Mouse (Mus musculus) neural tube, embryonic 13.5 days (tissue): ENCODE results near the gene Sorbs1. TPM values are rescaled to one million over a fixed set of nuclear protein-coding genes. Genes with fewer than 3 reads are reported as not detected.

Experiments
- ATAC-seq: fragments of 200-750 bp; cut with Nextera tagmentation; 2 replicates; pipeline ENCODE4 v1.8.0; 2017; ENCODE audit warnings: low read depth, mild to moderate bottlenecking, moderate TSS enrichment, moderate library complexity
- H3K27ac ChIP-seq: fragments of 300-500 bp; sonication (generic); replicated peaks from 2 replicates; pipeline ENCODE4 v1.5.1; 2015; ENCODE audit warnings: moderate library complexity, mild to moderate bottlenecking, inconsistent platforms
- H3K27me3 ChIP-seq: fragments of 300-500 bp; sonication (generic); 2 replicates; pipeline ENCODE4 v1.6.1; 2015; ENCODE audit warnings: mild to moderate bottlenecking, inconsistent platforms
- H3K36me3 ChIP-seq: fragments of 300-500 bp; sonication (generic); 2 replicates; pipeline ENCODE4 v1.6.1; 2015; ENCODE audit warnings: mild to moderate bottlenecking, inconsistent platforms
- H3K4me1 ChIP-seq: fragments of 300-500 bp; sonication (generic); replicated peaks from 2 replicates; pipeline ENCODE4 v1.6.1; 2015; ENCODE audit warnings: inconsistent platforms
- H3K4me2 ChIP-seq: fragments of 300-500 bp; sonication (generic); 2 replicates; pipeline ENCODE4 v1.6.1; 2015; ENCODE audit warnings: inconsistent platforms, mild to moderate bottlenecking, moderate library complexity
- H3K4me3 ChIP-seq: fragments of 300-500 bp; sonication (generic); 2 replicates; pipeline ENCODE4 v1.5.1; 2015; ENCODE audit warnings: mild to moderate bottlenecking, inconsistent platforms
- H3K9ac ChIP-seq: fragments of 300-500 bp; sonication (generic); 2 replicates; pipeline ENCODE4 v1.6.1; 2015; ENCODE audit warnings: moderate library complexity, mild to moderate bottlenecking, inconsistent platforms
- H3K9me3 ChIP-seq: fragments of 300-500 bp; sonication (generic); 2 replicates; pipeline ENCODE4 v1.6.1; 2016; ENCODE audit warnings: inconsistent platforms
- WGBS: fragments of 180-500 bp; shearing (Covaris S2); methylation state at CpG from one replicate; pipeline ENCODE4 v1.1.7; 2015; 5-methylcytosine and 5-hydroxymethylcytosine counted together
- polyA plus RNA-seq: library from polyadenylated mRNA; unstranded; fragments of >200 nt; fragmentation: Nextera tagmentation; extraction: Ambion mirVana; gene quantifications from 2 replicates; pipeline ENCODE4 v1.2.1, GENCODE M21; 2015

Gene Sorbs1
- polyA plus RNA-seq, 1 experiment from 2014 or later: 105 TPM

DNA sequence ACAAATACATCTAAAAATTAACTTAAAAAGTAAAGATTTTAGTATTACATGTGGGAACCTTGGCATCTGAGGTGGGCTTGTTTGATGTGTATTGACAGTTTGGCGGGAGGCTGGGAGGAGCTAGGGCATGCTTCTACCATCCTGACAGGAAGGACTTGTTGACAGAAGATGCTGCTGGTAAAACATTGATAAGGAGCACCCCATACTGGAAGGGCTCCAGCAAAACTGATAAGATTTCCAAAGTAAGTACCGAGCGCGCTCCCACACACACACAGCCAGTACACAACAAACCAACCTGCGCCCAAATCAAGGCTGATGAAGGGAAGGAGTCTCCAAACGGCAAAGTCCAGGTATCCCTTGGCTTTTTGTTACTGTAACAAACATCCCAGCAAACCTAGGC is 22.9 kb upstream of the Sorbs1 start:
- Histone ChIP-seq H3K4me2 (no peak overlapping the region), H3K4me3 (no peak overlapping the region), H3K27me3 (no peaks in the 10 kb centered on the region), H3K4me1 (no peaks in the 10 kb centered on the region), H3K27ac (no peak overlapping the region), H3K9me3 (no peaks in the 10 kb centered on the region; the same call in 1 of the 2 replicates), H3K9ac (no peak overlapping the region), H3K36me3 (no peaks in the 10 kb centered on the region)
- ATAC-seq: no peak
- WGBS: 95% methylated on average over 6 of the region's 6 CpGs

DNA sequence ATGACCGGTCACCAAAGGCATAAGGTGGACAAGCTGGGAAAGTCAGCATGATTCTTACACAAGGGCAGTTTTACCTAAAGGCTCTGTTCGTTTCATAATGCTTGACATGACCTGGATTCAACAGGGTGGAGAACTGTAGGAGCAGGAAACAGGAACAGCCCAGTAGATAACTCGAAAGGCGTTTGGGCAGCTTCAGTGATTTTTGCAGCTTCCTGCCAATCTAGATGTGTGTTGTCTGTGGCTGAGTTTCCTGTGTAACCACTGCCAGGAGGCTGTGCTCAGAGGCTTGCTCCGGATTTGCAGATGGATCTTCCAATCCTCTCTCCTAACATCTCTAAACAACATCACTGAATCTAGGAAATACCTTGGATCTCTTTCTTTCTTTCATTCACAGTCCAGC is 18.9 kb upstream of the Sorbs1 start:
- Histone ChIP-seq H3K27ac (no peak overlapping the region), H3K27me3 (no peaks in the 10 kb centered on the region), H3K4me3 (no peak overlapping the region), H3K36me3 (no peaks in the 10 kb centered on the region), H3K9me3 (no peaks in the 10 kb centered on the region), H3K9ac (no peak overlapping the region), H3K4me1 (no peaks in the 10 kb centered on the region), H3K4me2 (no peak overlapping the region)
- WGBS: 85% methylated on average over 5 of the region's 5 CpGs
- no peak for ATAC-seq

DNA sequence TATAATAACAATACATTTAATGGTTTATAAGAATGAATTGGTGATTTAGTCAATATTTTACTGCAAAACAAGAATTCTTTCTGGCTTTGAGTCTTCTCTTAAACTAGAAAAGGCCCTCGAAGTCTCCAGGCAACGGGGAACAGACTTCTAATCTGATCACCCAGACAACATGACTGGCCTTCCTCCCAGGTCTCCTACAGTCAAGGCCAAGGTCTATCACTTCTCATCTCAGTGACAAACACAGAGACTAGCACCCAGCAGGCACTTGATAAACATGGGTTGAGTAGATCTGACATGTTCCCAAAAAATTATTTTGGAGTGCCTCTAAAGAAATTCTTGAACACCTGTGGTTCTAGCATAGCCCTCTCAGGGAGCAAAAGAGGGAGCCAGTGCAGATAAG is 16.7 kb upstream of the Sorbs1 start:
- 92% methylated on average over 2 of the region's 2 CpGs for WGBS
- no peak overlapping the region for H3K9ac ChIP-seq
- no peaks in the 10 kb centered on the region for H3K9me3 ChIP-seq
- no peaks in the 10 kb centered on the region for H3K36me3 ChIP-seq
- H3K4me1 ChIP-seq: no peaks in the 10 kb centered on the region
- H3K27ac ChIP-seq: no peak overlapping the region
- H3K4me3 ChIP-seq: no peak overlapping the region
- H3K4me2 ChIP-seq: no peak overlapping the region
- ATAC-seq: no peak
- H3K27me3 ChIP-seq: no peaks in the 10 kb centered on the region

GRCm38 (mm10) chr19:40528254-40528653 is 14.7 kb upstream of the Sorbs1 start:
- H3K4me1 ChIP-seq: no peaks in the 10 kb centered on the region
- no peak for ATAC-seq
- H3K9me3 ChIP-seq: no peaks in the 10 kb centered on the region
- H3K27ac ChIP-seq: no peak overlapping the region
- no peaks in the 10 kb centered on the region for H3K36me3 ChIP-seq
- no peak overlapping the region for H3K9ac ChIP-seq
- H3K4me3 ChIP-seq: no peak overlapping the region
- no peaks in the 10 kb centered on the region for H3K27me3 ChIP-seq
- H3K4me2 ChIP-seq: no peak overlapping the region

DNA sequence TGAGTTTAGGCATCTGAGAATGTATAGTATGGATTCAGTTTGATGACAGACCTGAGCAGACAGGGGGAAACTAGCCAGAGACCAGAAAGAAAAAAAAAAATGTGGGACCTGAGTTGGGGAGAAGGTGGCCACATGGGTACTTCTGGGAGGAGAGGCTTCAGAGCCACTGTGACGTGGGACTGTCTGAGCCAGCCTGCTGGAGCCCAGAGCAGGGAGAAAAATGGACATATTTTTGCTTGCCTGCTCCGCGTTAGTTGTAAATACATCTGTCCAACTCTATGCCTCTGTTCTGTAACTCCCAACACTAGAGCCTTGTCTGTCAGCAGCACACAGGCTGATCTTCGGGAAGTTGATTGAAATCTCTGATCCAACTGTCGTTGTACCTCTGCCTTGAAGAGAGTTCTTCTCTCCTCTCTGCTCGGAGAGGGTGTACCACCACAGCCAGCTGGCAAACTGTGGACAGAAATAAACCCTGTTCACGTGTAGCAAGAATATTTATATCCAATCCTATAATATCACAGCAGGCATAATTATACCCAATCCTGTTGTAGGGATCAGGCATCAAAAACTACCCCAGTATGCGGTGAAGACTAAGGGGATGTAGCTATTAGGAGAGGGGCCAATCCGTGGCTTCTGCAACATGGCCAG is 12.9 kb upstream of the Sorbs1 start:
- H3K9me3 ChIP-seq: no peaks in the 10 kb centered on the region
- H3K4me2 ChIP-seq: no peak overlapping the region
- 80% methylated on average over 9 of the region's 9 CpGs for WGBS
- no peaks in the 10 kb centered on the region for H3K36me3 ChIP-seq
- H3K4me3 ChIP-seq: no peak overlapping the region
- no peak overlapping the region for H3K27ac ChIP-seq
- no peak overlapping the region for H3K9ac ChIP-seq
- ATAC-seq: no peak
- H3K4me1 ChIP-seq: no peaks in the 10 kb centered on the region
- no peaks in the 10 kb centered on the region for H3K27me3 ChIP-seq

DNA sequence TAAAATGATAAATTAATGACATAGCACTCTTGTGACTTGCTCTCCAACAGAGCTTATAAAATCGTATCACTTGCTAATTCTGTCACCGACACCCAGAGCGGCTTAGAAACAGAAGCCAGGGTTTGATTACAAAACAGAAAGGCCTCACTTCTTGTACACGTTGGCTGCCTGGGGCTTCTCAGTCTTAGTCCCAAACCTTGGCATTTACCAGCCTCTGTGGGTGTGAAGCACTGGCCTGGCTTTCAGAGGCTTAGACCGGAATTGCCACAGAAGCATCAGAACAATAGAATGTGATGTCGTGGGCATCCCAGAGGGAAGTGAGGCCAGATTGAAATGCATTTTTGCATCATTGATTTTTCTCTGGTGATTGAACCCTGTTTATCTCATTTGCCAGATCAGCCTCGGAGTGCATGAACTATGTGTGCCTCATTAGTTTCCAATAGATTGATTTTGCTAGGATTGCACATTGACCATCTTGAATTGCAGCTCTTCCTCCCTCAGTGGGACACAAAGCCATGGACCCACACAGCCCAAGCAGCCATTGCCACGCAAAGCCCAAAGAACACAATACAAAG is 9.9 kb upstream of the Sorbs1 start:
- no peak overlapping the region for H3K4me3 ChIP-seq
- 63% methylated on average over 8 of the region's 8 CpGs for WGBS
- no peaks in the 10 kb centered on the region for H3K27me3 ChIP-seq
- ATAC-seq: no peak
- no peaks in the 10 kb centered on the region for H3K9me3 ChIP-seq
- no peaks in the 10 kb centered on the region for H3K4me1 ChIP-seq
- H3K9ac ChIP-seq: no peak overlapping the region
- H3K36me3 ChIP-seq: no peaks in the 10 kb centered on the region
- H3K27ac ChIP-seq: peak overlapping the region; percentile 29; the same call in 1 of the 2 replicates
- H3K4me2 ChIP-seq: no peak overlapping the region

DNA sequence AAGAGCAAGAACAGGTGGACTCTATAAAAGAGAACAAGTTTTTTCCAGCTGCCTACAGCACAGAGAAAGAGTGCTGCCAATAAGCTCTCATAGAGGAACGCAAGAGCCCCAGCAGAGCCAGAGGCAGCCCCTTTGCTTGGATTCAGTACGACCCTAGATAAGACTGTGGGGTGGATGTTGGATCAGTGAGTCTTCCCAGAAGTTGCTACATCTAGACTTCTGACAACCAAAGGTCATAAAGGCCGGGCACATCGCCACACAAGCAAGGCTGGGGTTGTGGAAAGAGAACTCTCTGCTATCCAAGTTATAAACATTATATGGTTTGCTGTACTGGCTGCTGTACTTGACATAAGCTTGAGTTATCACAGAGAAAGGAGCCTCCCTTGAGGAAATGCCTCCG is 6.8 kb upstream of the Sorbs1 start:
- no peak overlapping the region for H3K4me3 ChIP-seq
- no peaks in the 10 kb centered on the region for H3K36me3 ChIP-seq
- no peaks in the 10 kb centered on the region for H3K9me3 ChIP-seq
- ATAC-seq: no peak
- H3K9ac ChIP-seq: no peak overlapping the region
- 88% methylated on average over 5 of the region's 5 CpGs for WGBS
- H3K4me2 ChIP-seq: no peak overlapping the region
- H3K4me1 ChIP-seq: no peaks in the 10 kb centered on the region
- no peak overlapping the region for H3K27ac ChIP-seq
- no peaks in the 10 kb centered on the region for H3K27me3 ChIP-seq

DNA sequence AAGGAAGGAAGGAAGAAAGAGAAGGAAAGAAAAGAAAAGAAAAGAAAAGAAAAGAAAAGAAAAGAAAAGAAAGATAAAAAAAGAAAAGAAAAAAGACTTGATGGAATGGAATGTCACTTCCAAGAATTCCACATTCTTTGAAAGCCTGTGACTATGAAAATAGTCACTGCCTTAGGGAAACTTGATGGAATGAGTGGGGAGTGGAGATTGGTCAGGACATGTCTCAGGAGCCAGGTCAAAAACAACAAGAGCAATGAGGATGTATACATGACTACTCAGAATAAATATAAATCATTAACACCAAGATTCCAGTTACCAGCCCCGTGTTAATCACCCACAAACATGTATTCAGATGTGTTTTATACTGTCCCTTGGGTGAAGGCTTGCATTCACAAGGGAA is 5.1 kb upstream of the Sorbs1 start:
- 72% methylated on average over 1 of the region's 1 CpGs for WGBS
- H3K4me3 ChIP-seq: no peak overlapping the region
- no peaks in the 10 kb centered on the region for H3K36me3 ChIP-seq
- no peaks in the 10 kb centered on the region for H3K9me3 ChIP-seq
- no peak overlapping the region for H3K4me2 ChIP-seq
- H3K27me3 ChIP-seq: no peaks in the 10 kb centered on the region
- no peak for ATAC-seq
- no peaks in the 10 kb centered on the region for H3K4me1 ChIP-seq
- no peak overlapping the region for H3K9ac ChIP-seq
- H3K27ac ChIP-seq: no peak overlapping the region

GRCm38 (mm10) chr19:40515596-40515995 is 2.0 kb upstream of the Sorbs1 start:
- no peaks in the 10 kb centered on the region for H3K36me3 ChIP-seq
- H3K4me2 ChIP-seq: no peak overlapping the region
- no peak overlapping the region for H3K9ac ChIP-seq
- H3K4me1 ChIP-seq: peaks cover 17% of the 10 kb centered on the region
- 90% methylated on average over 3 of the region's 3 CpGs for WGBS
- no peak for ATAC-seq
- no peaks in the 10 kb centered on the region for H3K27me3 ChIP-seq
- H3K9me3 ChIP-seq: no peaks in the 10 kb centered on the region
- no peak overlapping the region for H3K27ac ChIP-seq
- H3K4me3 ChIP-seq: no peak overlapping the region

DNA sequence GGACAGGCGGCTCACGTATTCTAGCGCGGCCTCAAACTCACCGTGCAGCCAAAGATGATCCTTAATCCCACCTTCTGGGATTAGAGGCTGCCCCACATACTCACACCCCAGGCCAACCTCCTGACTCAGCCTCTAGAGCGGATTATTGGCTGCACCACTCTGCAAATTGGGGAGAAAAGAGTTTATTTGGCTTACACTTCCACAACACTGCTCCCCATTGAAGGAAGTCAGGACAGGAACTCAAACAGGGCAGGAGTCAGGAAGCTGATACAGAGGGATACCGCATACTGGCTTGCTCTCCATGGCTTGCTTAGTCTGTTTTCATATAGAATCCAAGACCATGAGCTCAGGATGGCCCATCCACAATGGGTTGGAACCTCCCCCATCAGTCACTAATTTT is 797 bp upstream of the Sorbs1 start:
- Histone ChIP-seq H3K4me3 (no peak overlapping the region), H3K4me1 (peaks cover 29% of the 10 kb centered on the region), H3K27me3 (no peaks in the 10 kb centered on the region), H3K9ac (no peak overlapping the region), H3K36me3 (no peaks in the 10 kb centered on the region), H3K27ac (no peak overlapping the region), H3K4me2 (no peak overlapping the region), H3K9me3 (no peaks in the 10 kb centered on the region)
- 86% methylated on average over 7 of the region's 7 CpGs for WGBS
- ATAC-seq: no peak

- WGBS: under 1% methylated on average over 34 of the region's 34 CpGs
- Histone ChIP-seq H3K4me3 (peak overlapping the region; percentile 74), H3K9me3 (no peaks in the 10 kb centered on the region)
Measured at GRCm38 (mm10) chr19:40512500-40513421, 818 bp downstream of the Sorbs1 start.

DNA sequence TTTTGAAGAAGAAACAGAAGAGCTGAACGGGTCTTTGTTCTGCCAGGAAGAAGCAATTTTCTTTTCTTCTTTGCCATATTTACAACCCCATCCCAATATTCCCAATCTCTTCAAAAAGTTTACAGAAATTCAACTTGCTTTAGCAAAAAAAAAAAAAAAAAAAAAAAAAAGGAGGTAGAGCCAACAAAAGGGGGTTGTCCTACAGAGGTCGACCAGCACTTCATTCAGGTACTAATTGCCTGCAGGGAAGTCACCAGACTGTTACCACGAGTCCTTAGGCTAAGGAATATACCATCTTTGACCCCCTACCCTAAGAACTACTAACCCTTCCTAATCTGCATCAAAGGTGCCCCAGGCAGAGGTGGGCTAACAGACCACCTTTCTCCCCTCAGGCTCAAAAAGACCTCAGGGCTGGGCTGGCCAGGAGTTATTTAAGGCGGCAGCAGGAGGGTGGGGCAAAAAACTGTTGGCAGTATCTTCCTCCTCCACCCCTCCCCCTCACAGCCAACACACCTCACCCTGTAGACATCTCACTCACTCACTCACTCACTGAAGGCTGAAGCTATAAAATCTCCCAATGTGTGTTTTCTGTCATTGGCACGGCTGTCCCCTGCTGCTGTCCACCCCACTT is 1.8 kb downstream of the Sorbs1 start:
- Histone ChIP-seq H3K9me3 (no peaks in the 10 kb centered on the region), H3K4me2 (peak overlapping the region; percentile 78), H3K27me3 (no peaks in the 10 kb centered on the region), H3K4me1 (peaks cover 35% of the 10 kb centered on the region), H3K36me3 (no peaks in the 10 kb centered on the region; the same call in 1 of the 2 replicates), H3K27ac (peak overlapping the region; percentile 94), H3K9ac (peak overlapping the region; percentile 92), H3K4me3 (peak overlapping the region; percentile 74)
- ATAC-seq: no peak
- 20% methylated on average over 5 of the region's 5 CpGs for WGBS

More at GRCm38 (mm10) chr19:40512500-40513421, 818 bp downstream of the Sorbs1 start:
- Histone ChIP-seq H3K4me1 (peaks cover 35% of the 10 kb centered on the region), H3K9ac (peak overlapping the region; percentile 92), H3K27ac (peak overlapping the region; percentile 94), H3K4me2 (peak overlapping the region; percentile 78), H3K27me3 (no peaks in the 10 kb centered on the region), H3K36me3 (no peaks in the 10 kb centered on the region; the same call in 1 of the 2 replicates)
- ATAC-seq: peak; percentile 74
